ENCODE assay signal across 21 mouse cellular contexts in the genomic region with DNA sequence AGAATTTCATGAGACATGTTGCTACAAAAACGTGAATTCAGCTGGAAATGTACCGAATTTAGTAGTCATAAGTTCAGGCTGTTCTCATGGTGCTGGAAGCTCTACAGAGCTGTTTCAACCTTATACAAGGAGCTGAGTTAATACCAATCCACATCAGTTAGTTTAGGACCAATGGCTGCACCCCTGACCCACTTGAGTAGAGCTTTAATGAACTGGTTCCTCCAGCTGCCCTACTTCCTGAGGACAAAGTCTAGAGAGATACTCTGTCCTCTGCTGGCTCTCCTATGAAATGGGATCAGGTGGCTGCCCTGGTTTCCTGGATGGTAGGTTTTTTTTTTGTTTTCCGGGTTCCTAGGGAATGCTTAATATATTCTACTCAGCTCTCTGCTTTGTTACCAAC.
DNase-seq lines count a peak whose midpoint lies in the region; ATAC-seq and TF ChIP-seq lines count a peak whose summit lies in the region.
"Had no signal": no experiment of that assay in that cellular context is flagged by ENCODE, and none has a peak within 500 bp of the region (broad histone marks: within the 10 kb centered on the region; RNA-seq: fewer than 3 reads in every experiment).

No protein-coding gene starts in this region.

- no peak for TF ChIP-seq CTCF in intestine, postnatal 0 days (IDR thresholded peaks at IDR 0.05; ENCODE audit: low read depth)

- no peak overlapping the region for H3K9ac ChIP-seq in intestine, embryonic 15.5 days
- H3K9ac ChIP-seq in intestine, postnatal 0 days (ENCODE audit: low read depth, low read length) = no peak overlapping the region
- H3K9ac ChIP-seq in midbrain, embryonic 11.5 days (ENCODE audit: low read length) = no peak overlapping the region
- H3K9ac ChIP-seq in midbrain, embryonic 15.5 days = no peak overlapping the region
- H3K9ac ChIP-seq in intestine, embryonic 16.5 days (ENCODE audit: low read depth, low read length) = no peak overlapping the region

- H3K9me3 ChIP-seq in intestine, embryonic 15.5 days = no peaks in the 10 kb centered on the region
- no peaks in the 10 kb centered on the region for H3K9me3 ChIP-seq in intestine, postnatal 0 days (ENCODE audit: control insufficient read depth)
- H3K9me3 ChIP-seq in midbrain, embryonic 11.5 days (ENCODE audit: control insufficient read depth, low read length) = no peaks in the 10 kb centered on the region
- no peaks in the 10 kb centered on the region for H3K9me3 ChIP-seq in midbrain, embryonic 15.5 days
- no peaks in the 10 kb centered on the region for H3K9me3 ChIP-seq in intestine, embryonic 16.5 days (ENCODE audit: control insufficient read depth, low read length)

- H3K27ac ChIP-seq in intestine, embryonic 15.5 days = no peak overlapping the region
- no peak overlapping the region for H3K27ac ChIP-seq in intestine, postnatal 0 days (ENCODE audit: low read depth, low read length)
- no peak overlapping the region for H3K27ac ChIP-seq in midbrain, embryonic 11.5 days (ENCODE audit: low read depth, low read length)
- H3K27ac ChIP-seq in midbrain, embryonic 15.5 days = no peak overlapping the region
- no peak overlapping the region for H3K27ac ChIP-seq in intestine, embryonic 16.5 days (ENCODE audit: low read length)

- WGBS in intestine, embryonic 15.5 days = 77% methylated on average over 3 of the region's 3 CpGs
- WGBS in intestine, postnatal 0 days = 76% methylated on average over 3 of the region's 3 CpGs
- WGBS in midbrain, embryonic 11.5 days = 76% methylated on average over 3 of the region's 3 CpGs
- WGBS in midbrain, embryonic 15.5 days = 84% methylated on average over 3 of the region's 3 CpGs
- WGBS in intestine, embryonic 16.5 days = 87% methylated on average over 3 of the region's 3 CpGs

- no peaks in the 10 kb centered on the region for H3K27me3 ChIP-seq in intestine, embryonic 15.5 days (replicated peaks)
- H3K27me3 ChIP-seq in intestine, postnatal 0 days (replicated peaks; ENCODE audit: control insufficient read depth, insufficient read depth, low read length) = no peaks in the 10 kb centered on the region
- no peaks in the 10 kb centered on the region for H3K27me3 ChIP-seq in midbrain, embryonic 11.5 days (ENCODE audit: control insufficient read depth, insufficient read depth, low read length)
- no peaks in the 10 kb centered on the region for H3K27me3 ChIP-seq in midbrain, embryonic 15.5 days (replicated peaks)
- no peaks in the 10 kb centered on the region for H3K27me3 ChIP-seq in intestine, embryonic 16.5 days (replicated peaks; ENCODE audit: control insufficient read depth, insufficient read depth, low read length)
- H3K27me3 ChIP-seq: CH12.LX had no signal

- H3K4me1 ChIP-seq in intestine, embryonic 15.5 days (replicated peaks) = no peaks in the 10 kb centered on the region
- H3K4me1 ChIP-seq in intestine, postnatal 0 days (replicated peaks; ENCODE audit: control insufficient read depth, insufficient read depth, low read length) = no peaks in the 10 kb centered on the region
- H3K4me1 ChIP-seq in midbrain, embryonic 11.5 days (ENCODE audit: control insufficient read depth, insufficient read depth, low read length) = no peaks in the 10 kb centered on the region
- H3K4me1 ChIP-seq in midbrain, embryonic 15.5 days = no peaks in the 10 kb centered on the region
- no peaks in the 10 kb centered on the region for H3K4me1 ChIP-seq in intestine, embryonic 16.5 days (ENCODE audit: control insufficient read depth, insufficient read depth, low read length)

- H3K36me3 ChIP-seq in intestine, embryonic 15.5 days = no peaks in the 10 kb centered on the region
- H3K36me3 ChIP-seq in intestine, postnatal 0 days (ENCODE audit: control insufficient read depth, insufficient read depth) = no peaks in the 10 kb centered on the region
- no peaks in the 10 kb centered on the region for H3K36me3 ChIP-seq in midbrain, embryonic 11.5 days (ENCODE audit: control insufficient read depth, insufficient read depth, low read length)
- H3K36me3 ChIP-seq in midbrain, embryonic 15.5 days (replicated peaks) = no peaks in the 10 kb centered on the region
- H3K36me3 ChIP-seq in intestine, embryonic 16.5 days (ENCODE audit: control insufficient read depth, insufficient read depth, low read length) = no peaks in the 10 kb centered on the region
- H3K36me3 ChIP-seq: G1E had no signal

- ATAC-seq in intestine, embryonic 15.5 days = peak; percentile 74
- no peak for ATAC-seq in intestine, postnatal 0 days
- no peak for ATAC-seq in midbrain, embryonic 11.5 days (ENCODE audit: low FRiP score)
- ATAC-seq in midbrain, embryonic 15.5 days (replicated peaks) = no peak
- peak; percentile 72 for ATAC-seq in intestine, embryonic 16.5 days
- ATAC-seq: activated CD4-positive, CD25-positive, alpha-beta regulatory T cell, adult 4 months; CD4-positive, CD25-positive, alpha-beta regulatory T cell, adult 4 months; Patski had no signal

- no peak overlapping the region for H3K4me2 ChIP-seq in intestine, embryonic 15.5 days (replicated peaks)
- no peak overlapping the region for H3K4me2 ChIP-seq in intestine, postnatal 0 days (replicated peaks; ENCODE audit: low read depth)
- no peak overlapping the region for H3K4me2 ChIP-seq in midbrain, embryonic 11.5 days
- no peak overlapping the region for H3K4me2 ChIP-seq in midbrain, embryonic 15.5 days
- H3K4me2 ChIP-seq in intestine, embryonic 16.5 days (ENCODE audit: low read depth, low read length) = no peak overlapping the region

- peak; percentile 66 for DNase-seq in midbrain, embryonic 11.5 days (ENCODE audit: low spot score, missing footprints)
- DNase-seq in thymus, adult 18-20 months = no peak
- DNase-seq: adrenal gland, adult 2 months; adrenal gland, adult 8-10 months; adrenal gland, postnatal 10 days; adrenal gland, postnatal 14 days; adrenal gland, postnatal 25 days; adrenal gland, postnatal 36 days; B cell, adult 2 months; cerebellum, adult 11 months; cerebellum, adult 11-12 months; cerebellum, adult 18-20 months had no signal

- H3K4me3 ChIP-seq in intestine, embryonic 15.5 days (replicated peaks) = no peak overlapping the region
- no peak overlapping the region for H3K4me3 ChIP-seq in intestine, postnatal 0 days (ENCODE audit: low read depth, low read length)
- no peak overlapping the region for H3K4me3 ChIP-seq in midbrain, embryonic 11.5 days (ENCODE audit: low read depth, low read length)
- H3K4me3 ChIP-seq in midbrain, embryonic 15.5 days = no peak overlapping the region
- no peak overlapping the region for H3K4me3 ChIP-seq in intestine, embryonic 16.5 days (ENCODE audit: low read length)

Comparison
In these comparisons a context has a peak if more than half of its experiments do, and no peak if none do; other contexts are left out.
1. ATAC-seq: peak in intestine, embryonic 15.5 days (single experiment) and intestine, embryonic 16.5 days (single experiment); none in intestine, postnatal 0 days (single experiment), midbrain, embryonic 11.5 days (single experiment) and midbrain, embryonic 15.5 days (single experiment).